Mouse (Mus musculus) heart, postnatal 0 days (tissue): Measurements from ENCODE around the gene Fam90a1b. TPM values are rescaled to one million over a fixed set of nuclear protein-coding genes. Genes with fewer than 3 reads are reported as not detected.
"Not testable (repeated sequence)": the region's sequence is repeated elsewhere in the genome, so short reads cannot be mapped to it uniquely, and the experiment has no call there.

Experiments
- ATAC-seq: fragments of 200-750 bp; cut with Nextera tagmentation; 2 replicates; pipeline ENCODE4 v1.8.0; 2017; ENCODE audit warnings: low read depth, moderate number of reproducible peaks, moderate library complexity; ENCODE audit not compliant: insufficient read depth
- DNase-seq: peaks from one replicate; pipeline ENCODE4 v3.0.0-alpha.2; 2016; ENCODE audit warnings: low spot score
- H3K27ac ChIP-seq: fragments of 300-500 bp; sonication (generic); 2 replicates; pipeline ENCODE4 v1.5.1; 2014; ENCODE audit warnings: low read depth, mild to moderate bottlenecking
- H3K27me3 ChIP-seq: fragments of 300-500 bp; sonication (generic); 2 replicates; pipeline ENCODE4 v1.6.1; 2014; ENCODE audit warnings: low read length, mixed read lengths; ENCODE audit not compliant: control insufficient read depth, insufficient read depth
- H3K36me3 ChIP-seq: fragments of 300-500 bp; sonication (generic); replicated peaks from 2 replicates; pipeline ENCODE4 v1.6.1; 2014; ENCODE audit warnings: low read length, mixed read lengths; ENCODE audit not compliant: control insufficient read depth, insufficient read depth
- H3K4me1 ChIP-seq: fragments of 300-500 bp; sonication (generic); 2 replicates; pipeline ENCODE4 v1.6.1; 2014; ENCODE audit warnings: antibody characterized with exemption; ENCODE audit not compliant: control insufficient read depth, insufficient read depth
- H3K4me2 ChIP-seq: fragments of 300-500 bp; sonication (generic); 2 replicates; pipeline ENCODE4 v1.6.1; 2014; ENCODE audit warnings: low read depth, mild to moderate bottlenecking, low read length, moderate library complexity
- H3K4me3 ChIP-seq: fragments of 300-500 bp; sonication (generic); 2 replicates; pipeline ENCODE4 v1.5.1; 2014; ENCODE audit warnings: low read depth, low read length
- H3K9ac ChIP-seq: fragments of 300-500 bp; sonication (generic); replicated peaks from 2 replicates; pipeline ENCODE4 v1.6.1; 2014; ENCODE audit warnings: low read depth, low read length, mixed read lengths
- H3K9me3 ChIP-seq: fragments of 300-500 bp; sonication (generic); replicated peaks from 2 replicates; pipeline ENCODE4 v1.6.1; 2016; ENCODE audit warnings: low read length; ENCODE audit not compliant: control insufficient read depth
- CTCF ChIP-seq: IDR thresholded peaks from 2 replicates; pipeline ENCODE4 v1.5.1; 2016; ENCODE audit warnings: antibody characterized with exemption, control low read depth, low read depth
- EP300 ChIP-seq: IDR thresholded peaks from 2 replicates; pipeline ENCODE4 v1.6.1; 2016; ENCODE audit warnings: antibody characterized with exemption, low read depth
- WGBS: fragments of 180-500 bp; shearing (Covaris S2); extraction: QIAGEN DNeasy Blood & Tissue Kit; methylation state at CpG from one replicate; pipeline ENCODE4 v1.1.7; 2014; 5-methylcytosine and 5-hydroxymethylcytosine counted together
- microRNA-seq: library from miRNA; unstranded; fragments of <30 nt; microRNA quantifications from one replicate; pipeline ENCODE4, GENCODE M21; 2016
- polyA plus RNA-seq: library from polyadenylated mRNA; unstranded; fragments of >200 nt; fragmentation: Nextera tagmentation; extraction: Ambion mirVana; gene quantifications from 2 replicates; pipeline ENCODE4 v1.2.1, GENCODE M21; 2015
- total RNA-seq: library from RNA; depleted of rRNA; stranded (reverse); fragments of >200 nt; gene quantifications from 2 replicates; pipeline ENCODE4 v1.2.3, GENCODE M21; 2014; ENCODE audit warnings: low replicate concordance; rRNA removed

The Fam90a1b gene
- total and polyA plus RNA-seq, 2 experiments from 2014 or later: not detected

GRCm38 (mm10) chrX:94365381-94365925 lies 1.1 kb downstream of the Fam90a1b start:
- TF ChIP-seq EP300 (no peak), CTCF (no peak)
- ATAC-seq (no peak), DNase-seq (no peak)
- peak overlapping the region; percentile 59 for H3K4me2 ChIP-seq
- no peak overlapping the region for H3K9ac ChIP-seq
- no peaks in the 10 kb centered on the region for H3K9me3 ChIP-seq
- H3K27me3 ChIP-seq: peaks cover 62% of the 10 kb centered on the region
- 27% methylated on average over 14 of the region's 14 CpGs for WGBS
- H3K4me3 ChIP-seq: peak overlapping the region; percentile 38
- H3K27ac ChIP-seq: no peak overlapping the region
- H3K4me1 ChIP-seq: no peaks in the 10 kb centered on the region
- H3K36me3 ChIP-seq: no peaks in the 10 kb centered on the region

- WGBS: 83% methylated on average over 2 of the region's 4 CpGs
- not testable (repeated sequence) for H3K36me3 ChIP-seq, ATAC-seq, H3K4me1 ChIP-seq, DNase-seq, H3K4me2 ChIP-seq, H3K4me3 ChIP-seq, H3K9ac ChIP-seq, H3K27ac ChIP-seq, H3K9me3 ChIP-seq
- H3K27me3 ChIP-seq: peaks cover 12% of the 10 kb centered on the region; the same call in 1 of the 2 replicates
Observed at GRCm38 (mm10) chrX:94343638-94344037, 22.9 kb downstream of the Fam90a1b start.

- H3K9me3 ChIP-seq: no peaks in the 10 kb centered on the region
- no peaks in the 10 kb centered on the region for H3K4me1 ChIP-seq
- ATAC-seq (no peak), DNase-seq (no peak)
- WGBS: 83% methylated on average over 11 of the region's 11 CpGs
- no peak for TF ChIP-seq EP300
- H3K27me3 ChIP-seq: peaks cover 3% of the 10 kb centered on the region; the same call in 1 of the 2 replicates
- no peak overlapping the region for H3K27ac ChIP-seq
- H3K4me3 ChIP-seq: no peak overlapping the region
- H3K36me3 ChIP-seq: no peaks in the 10 kb centered on the region
- no peak overlapping the region for H3K9ac ChIP-seq
- no peak overlapping the region for H3K4me2 ChIP-seq
Observed at GRCm38 (mm10) chrX:94321036-94321902, 45.3 kb downstream of the Fam90a1b start.

Small RNA genes within 50 kb of the gene (microRNA-seq; reads per million reads assigned to microRNA genes)
- not detected for gene Gm44477

Other genes starting within 250 kb of the Fam90a1b start
- gene Zfx, start 243.1 kb downstream of the Fam90a1b start, total RNA-seq: 19.2 and 22.3 TPM in 2 replicates
- gene Zfx, start 243.1 kb downstream of the Fam90a1b start, polyA plus RNA-seq: 15.5 and 16.5 TPM in 2 replicates
- 123 and 172 TPM in 2 replicates for gene Eif2s3x, start 153.9 kb downstream of the Fam90a1b start, total RNA-seq
- gene Eif2s3x, start 153.9 kb downstream of the Fam90a1b start, polyA plus RNA-seq: 43.7 and 49.4 TPM in 2 replicates
- gene Klhl15, start 132.2 kb downstream of the Fam90a1b start, total RNA-seq: 12.7 and 27.6 TPM in 2 replicates
- 4.2 and 5.0 TPM in 2 replicates for gene Klhl15, start 132.2 kb downstream of the Fam90a1b start, polyA plus RNA-seq
- 168 and 242 TPM in 2 replicates for gene Apoo, start 340 bp upstream of the Fam90a1b start, total RNA-seq
- gene Apoo, start 340 bp upstream of the Fam90a1b start, polyA plus RNA-seq: 395 and 420 TPM in 2 replicates
- 382 and 443 TPM in 2 replicates for gene Maged1, start 175.4 kb upstream of the Fam90a1b start, total RNA-seq
- gene Maged1, start 175.4 kb upstream of the Fam90a1b start, polyA plus RNA-seq: 235 and 253 TPM in 2 replicates